Mouse (Mus musculus): ENCODE data around the gene Osbp2. TPM values are rescaled to one million over a fixed set of nuclear protein-coding genes. Genes with fewer than 3 reads are reported as not detected.

The Osbp2 gene
- polyA plus RNA-seq, 1 experiment, result 3.3 TPM

DNA sequence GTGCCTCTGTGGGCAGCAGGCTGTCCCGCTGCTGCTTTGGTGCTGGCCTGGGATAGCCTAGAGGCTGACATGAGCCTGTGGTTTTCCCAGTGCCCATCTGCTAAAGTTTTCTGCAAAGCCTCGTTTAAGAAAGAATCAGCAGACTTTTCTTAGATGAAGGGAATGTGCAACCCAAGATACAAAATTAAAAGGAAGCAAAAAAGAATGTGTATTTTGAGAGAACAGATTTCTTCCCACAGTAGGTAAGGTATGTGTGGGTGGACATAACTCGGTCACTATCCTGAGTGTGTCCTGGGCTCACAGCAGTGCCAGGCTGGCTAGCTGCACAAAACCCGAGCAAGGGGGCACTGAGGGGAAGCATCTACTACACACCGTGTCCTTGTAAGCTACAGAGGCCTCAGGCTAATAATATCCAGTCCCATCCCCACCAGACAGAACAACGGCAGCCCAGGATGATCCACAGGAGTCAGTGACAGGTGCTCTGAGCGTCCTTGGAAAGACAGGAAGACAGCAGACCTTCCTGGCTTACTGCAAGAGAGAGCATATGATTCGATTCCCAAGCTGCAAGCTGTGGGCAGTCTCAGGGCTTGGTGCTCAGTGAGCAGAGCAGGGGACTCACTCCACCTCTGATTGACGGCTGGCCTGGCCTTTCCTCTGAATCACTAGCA is 136.1 kb downstream of the Osbp2 start:
- no peaks in the 10 kb centered on the region for H3K36me3 ChIP-seq (ENCODE audit: control insufficient read depth, insufficient read depth, low read length)
- no peaks in the 10 kb centered on the region for H3K4me1 ChIP-seq (ENCODE audit: control insufficient read depth, insufficient read depth, low read length)
- no peak overlapping the region for H3K4me3 ChIP-seq (ENCODE audit: insufficient read depth, low read depth, low read length)
- no peaks in the 10 kb centered on the region for H3K27me3 ChIP-seq (replicated peaks; ENCODE audit: control insufficient read depth, insufficient read depth, low read length)
- no peak overlapping the region for H3K27ac ChIP-seq (ENCODE audit: insufficient read depth, low read depth, low read length)
- TF ChIP-seq CTCF (conservative IDR thresholded peaks at IDR 0.05; ENCODE audit: insufficient read depth, insufficient read length, low read depth, low read length) (no peak), POLR2A (IDR thresholded peaks at IDR 0.05; ENCODE audit: low read depth, low read length) (no peak)
- WGBS, result 75% methylated on average over 9 of the region's 9 CpGs
- DNase-seq, result no peak

DNA sequence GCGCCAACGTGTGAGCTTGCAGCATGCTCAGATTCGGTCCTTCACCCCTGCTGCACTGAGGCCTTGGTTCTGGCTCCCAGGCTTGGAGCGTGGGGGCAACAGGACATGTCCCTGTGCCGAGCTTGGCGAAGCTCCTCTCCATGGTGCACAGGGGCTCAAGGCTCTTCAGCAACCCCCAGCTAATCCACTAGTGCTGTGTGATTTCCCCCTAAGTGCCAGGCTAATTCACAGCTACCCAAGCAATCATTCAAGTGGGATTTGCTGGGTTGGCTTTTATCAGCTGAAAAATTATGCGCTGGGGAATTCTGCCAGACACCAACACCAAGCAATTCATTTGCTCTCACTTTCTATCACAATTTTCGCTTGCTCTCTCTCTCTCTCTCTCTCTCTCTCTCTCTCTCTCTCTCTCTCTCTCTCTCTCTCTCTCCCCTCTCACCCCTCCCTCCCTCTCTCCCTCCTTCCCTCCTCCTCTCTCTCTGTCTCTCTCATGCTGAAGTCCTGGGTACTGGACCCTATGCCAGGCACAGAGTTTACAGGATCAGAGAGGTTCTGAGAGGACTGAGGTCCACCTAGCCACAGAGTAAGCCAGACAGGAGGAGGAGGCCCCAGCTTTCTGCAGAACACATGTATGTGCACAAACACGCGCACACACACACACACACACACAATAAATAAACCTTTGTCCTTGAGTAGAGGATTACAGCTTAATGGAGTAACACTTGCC is 138.2 kb downstream of the Osbp2 start:
- no peak for TF ChIP-seq CTCF (conservative IDR thresholded peaks at IDR 0.05; ENCODE audit: insufficient read depth, insufficient read length, low read depth, low read length)
- Histone ChIP-seq H3K4me3 (ENCODE audit: insufficient read depth, low read depth, low read length) (no peak overlapping the region), H3K4me1 (ENCODE audit: control insufficient read depth, insufficient read depth, low read length) (no peaks in the 10 kb centered on the region), H3K36me3 (ENCODE audit: control insufficient read depth, insufficient read depth, low read length) (no peaks in the 10 kb centered on the region), H3K27me3 (replicated peaks; ENCODE audit: control insufficient read depth, insufficient read depth, low read length) (no peaks in the 10 kb centered on the region), H3K27ac (ENCODE audit: insufficient read depth, low read depth, low read length) (no peak overlapping the region)
- 71% methylated on average over 10 of the region's 10 CpGs for WGBS
- no peak for DNase-seq

DNA sequence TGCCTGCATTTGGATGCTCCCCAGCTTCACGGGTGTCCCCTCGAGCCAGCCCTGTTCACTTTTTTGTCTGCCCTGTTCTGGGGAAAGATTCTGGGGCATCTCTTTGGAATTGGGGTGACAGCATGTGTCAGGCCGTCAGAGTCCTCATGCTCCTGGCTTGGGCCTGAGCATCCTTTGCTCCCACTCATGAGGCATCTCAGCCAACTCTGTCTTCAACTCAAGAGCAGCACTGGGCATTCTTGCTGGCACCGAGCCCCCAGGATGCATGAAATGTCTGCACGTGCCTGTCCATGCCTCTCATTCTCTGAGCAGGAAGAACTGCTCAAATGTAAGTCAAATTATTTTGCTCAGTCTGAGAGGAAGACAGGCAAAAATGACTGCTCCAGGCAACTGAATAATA is 139.0 kb downstream of the Osbp2 start:
- no peak for DNase-seq
- no peaks in the 10 kb centered on the region for H3K4me1 ChIP-seq (ENCODE audit: control insufficient read depth, insufficient read depth, low read length)
- WGBS, result 78% methylated on average over 5 of the region's 5 CpGs
- H3K27ac ChIP-seq (ENCODE audit: insufficient read depth, low read depth, low read length), result no peak overlapping the region
- no peaks in the 10 kb centered on the region for H3K36me3 ChIP-seq (ENCODE audit: control insufficient read depth, insufficient read depth, low read length)
- H3K27me3 ChIP-seq (replicated peaks; ENCODE audit: control insufficient read depth, insufficient read depth, low read length), result no peaks in the 10 kb centered on the region
- no peak overlapping the region for H3K4me3 ChIP-seq (ENCODE audit: insufficient read depth, low read depth, low read length)
- TF ChIP-seq POLR2A (IDR thresholded peaks at IDR 0.05; ENCODE audit: low read depth, low read length) (no peak), CTCF (conservative IDR thresholded peaks at IDR 0.05; ENCODE audit: insufficient read depth, insufficient read length, low read depth, low read length) (no peak)

DNA sequence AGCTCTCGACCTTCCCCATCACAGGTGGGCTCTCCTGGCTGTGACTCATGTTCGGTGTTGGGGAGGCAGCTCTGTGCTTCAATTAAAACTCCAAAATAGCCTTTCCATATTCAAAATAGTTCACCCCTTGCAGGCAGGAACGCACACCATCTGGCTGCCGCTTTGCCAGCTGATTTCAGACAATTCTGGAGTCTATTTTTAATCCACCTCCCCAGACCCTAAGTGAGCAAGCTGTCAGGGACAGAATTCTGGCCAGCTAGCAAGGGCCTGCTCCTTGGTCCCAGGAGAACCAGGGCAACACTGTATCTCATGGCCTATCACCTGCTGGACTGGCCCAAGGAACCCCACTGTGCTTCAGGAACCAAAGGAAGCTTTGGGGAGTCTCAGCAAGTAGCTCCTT is 139.8 kb downstream of the Osbp2 start:
- H3K27me3 ChIP-seq (replicated peaks; ENCODE audit: control insufficient read depth, insufficient read depth, low read length), result no peaks in the 10 kb centered on the region
- H3K4me1 ChIP-seq (ENCODE audit: control insufficient read depth, insufficient read depth, low read length), result no peaks in the 10 kb centered on the region
- TF ChIP-seq CTCF (conservative IDR thresholded peaks at IDR 0.05; ENCODE audit: insufficient read depth, insufficient read length, low read depth, low read length), result no peak
- no peak for TF ChIP-seq POLR2A (IDR thresholded peaks at IDR 0.05; ENCODE audit: low read depth, low read length)
- H3K36me3 ChIP-seq (ENCODE audit: control insufficient read depth, insufficient read depth, low read length), result no peaks in the 10 kb centered on the region
- 77% methylated on average over 4 of the region's 4 CpGs for WGBS
- DNase-seq, result no peak
- no peak overlapping the region for H3K27ac ChIP-seq (ENCODE audit: insufficient read depth, low read depth, low read length)
- no peak overlapping the region for H3K4me3 ChIP-seq (ENCODE audit: insufficient read depth, low read depth, low read length)

DNA sequence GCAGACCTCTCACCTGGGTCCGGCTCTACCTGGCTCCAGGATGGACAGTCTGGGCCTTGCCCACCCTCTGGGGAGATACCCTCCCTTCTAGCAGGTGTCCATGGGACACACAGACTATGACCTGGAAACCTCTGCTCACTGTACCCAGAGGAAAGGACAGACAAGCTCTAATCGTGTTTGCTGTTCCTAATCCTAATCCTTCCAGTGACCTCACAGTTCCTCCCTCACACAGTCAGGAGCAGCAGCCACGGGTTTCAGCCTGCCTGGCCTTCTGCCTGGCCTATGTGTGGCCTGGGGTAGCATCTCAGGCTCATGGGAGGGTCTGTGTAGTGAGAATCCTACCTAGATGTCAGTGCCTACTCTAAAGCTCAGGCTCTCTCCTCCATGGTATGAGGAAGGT is 140.8 kb downstream of the Osbp2 start:
- Histone ChIP-seq H3K27ac (ENCODE audit: insufficient read depth, low read depth, low read length) (no peak overlapping the region), H3K27me3 (replicated peaks; ENCODE audit: control insufficient read depth, insufficient read depth, low read length) (no peaks in the 10 kb centered on the region), H3K36me3 (ENCODE audit: control insufficient read depth, insufficient read depth, low read length) (no peaks in the 10 kb centered on the region), H3K4me3 (ENCODE audit: insufficient read depth, low read depth, low read length) (no peak overlapping the region), H3K4me1 (ENCODE audit: control insufficient read depth, insufficient read depth, low read length) (no peaks in the 10 kb centered on the region)
- TF ChIP-seq POLR2A (IDR thresholded peaks at IDR 0.05; ENCODE audit: low read depth, low read length) (no peak), CTCF (conservative IDR thresholded peaks at IDR 0.05; ENCODE audit: insufficient read depth, insufficient read length, low read depth, low read length) (no peak)
- WGBS, result 64% methylated on average over 3 of the region's 3 CpGs
- no peak for DNase-seq

DNA sequence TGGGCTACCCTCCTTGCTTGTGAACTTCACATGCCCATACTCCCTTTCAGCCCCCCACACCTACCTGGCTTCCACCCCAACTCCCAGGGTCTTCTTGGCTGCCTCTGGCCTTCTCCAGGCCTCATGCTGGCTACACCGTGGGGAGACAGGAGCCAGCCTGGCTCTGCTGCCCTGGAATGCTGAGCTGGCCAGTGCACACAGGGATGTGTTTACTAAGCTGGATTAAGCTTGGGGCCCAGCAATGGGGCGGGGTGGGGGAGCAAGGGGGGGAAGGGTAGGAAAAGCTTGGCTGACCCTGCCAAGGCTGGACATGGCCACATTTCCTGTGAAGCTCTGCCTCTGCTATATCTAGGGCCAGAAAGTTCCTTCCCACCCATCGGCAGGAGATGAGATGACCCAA is 141.7 kb downstream of the Osbp2 start:
- 52% methylated on average over 3 of the region's 3 CpGs for WGBS
- Histone ChIP-seq H3K27ac (ENCODE audit: insufficient read depth, low read depth, low read length) (no peak overlapping the region), H3K4me1 (ENCODE audit: control insufficient read depth, insufficient read depth, low read length) (no peaks in the 10 kb centered on the region), H3K36me3 (ENCODE audit: control insufficient read depth, insufficient read depth, low read length) (no peaks in the 10 kb centered on the region), H3K27me3 (replicated peaks; ENCODE audit: control insufficient read depth, insufficient read depth, low read length) (no peaks in the 10 kb centered on the region), H3K4me3 (ENCODE audit: insufficient read depth, low read depth, low read length) (no peak overlapping the region)
- DNase-seq, result no peak
- TF ChIP-seq POLR2A (IDR thresholded peaks at IDR 0.05; ENCODE audit: low read depth, low read length) (no peak), CTCF (conservative IDR thresholded peaks at IDR 0.05; ENCODE audit: insufficient read depth, insufficient read length, low read depth, low read length) (no peak)

DNA sequence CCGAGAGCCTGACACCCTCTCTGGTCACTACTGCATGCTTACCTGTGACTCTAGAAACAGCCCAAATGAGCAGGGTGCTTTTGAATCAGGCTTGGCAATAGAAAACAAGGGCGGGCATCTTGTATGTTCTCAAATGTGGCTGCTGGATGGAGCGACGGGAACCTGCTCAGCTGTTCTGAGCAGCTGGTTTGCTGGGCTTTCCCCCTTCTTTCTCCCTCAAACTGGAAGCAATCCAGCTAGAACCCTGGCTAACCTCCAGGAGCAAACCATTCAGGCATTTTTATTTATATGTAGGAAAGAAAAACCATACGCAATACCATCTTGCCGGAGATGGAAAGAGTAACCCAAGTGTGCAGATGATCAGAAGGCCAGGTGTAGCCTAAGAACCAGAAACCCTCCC is 147.0 kb downstream of the Osbp2 start:
- Histone ChIP-seq H3K4me1 (ENCODE audit: control insufficient read depth, insufficient read depth, low read length) (no peaks in the 10 kb centered on the region), H3K36me3 (ENCODE audit: control insufficient read depth, insufficient read depth, low read length) (no peaks in the 10 kb centered on the region), H3K4me3 (ENCODE audit: insufficient read depth, low read depth, low read length) (no peak overlapping the region), H3K27me3 (replicated peaks; ENCODE audit: control insufficient read depth, insufficient read depth, low read length) (no peaks in the 10 kb centered on the region), H3K27ac (ENCODE audit: insufficient read depth, low read depth, low read length) (no peak overlapping the region)
- TF ChIP-seq CTCF (conservative IDR thresholded peaks at IDR 0.05; ENCODE audit: insufficient read depth, insufficient read length, low read depth, low read length) (no peak), POLR2A (IDR thresholded peaks at IDR 0.05; ENCODE audit: low read depth, low read length) (no peak)
- WGBS, result 73% methylated on average over 6 of the region's 6 CpGs
- no peak for DNase-seq
